Mouse (Mus musculus): Measurements from ENCODE around the gene Mettl7a2.

DNA sequence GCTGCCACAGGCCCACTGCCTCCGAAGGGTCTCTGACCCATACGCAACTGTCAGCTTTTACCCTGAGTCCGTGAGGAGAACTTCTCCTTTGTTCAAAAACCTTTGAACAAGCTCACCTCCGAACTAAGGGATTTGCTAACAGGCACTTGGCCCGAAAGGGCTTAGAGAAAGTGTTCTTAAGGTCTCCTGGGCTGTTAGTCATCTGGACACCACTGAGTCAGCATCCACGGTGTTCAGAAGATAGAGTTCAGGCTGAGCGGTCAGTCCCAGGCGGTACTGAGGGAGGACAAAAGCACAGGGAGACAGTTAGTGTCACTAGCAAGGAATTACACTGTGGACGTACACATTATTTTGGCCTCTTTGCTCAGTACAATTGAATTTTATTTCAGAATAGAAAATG lies 35.9 kb downstream of the Mettl7a2 start:
- no peak for TF ChIP-seq HCFC1 (IDR thresholded peaks at IDR 0.05; ENCODE audit: borderline replicate concordance, insufficient read depth, low read length)
- TF ChIP-seq ZNF384 (IDR thresholded peaks at IDR 0.05; ENCODE audit: low read depth, low read length): no peak
- no peak for TF ChIP-seq MAFK (IDR thresholded peaks at IDR 0.05; ENCODE audit: insufficient read depth, low read depth, low read length)
- TF ChIP-seq CHD2 (IDR thresholded peaks at IDR 0.05; ENCODE audit: low read depth, low read length): no peak
- TF ChIP-seq ZC3H11A (IDR thresholded peaks at IDR 0.05; ENCODE audit: borderline replicate concordance, low read depth, low read length): no peak

All from ES-E14 (cell line).